Mouse (Mus musculus) bone marrow macrophage, adult 2 months (primary cell): ENCODE measurements around the gene 4930432M17Rik.

Experiments used
- CTCF ChIP-seq: IDR thresholded peaks from 2 replicates; pipeline ENCODE4 v1.5.1; 2012; ENCODE audit warnings: low read depth, mild to moderate bottlenecking, low read length, moderate library complexity
- POLR2A ChIP-seq: IDR thresholded peaks from 2 replicates; pipeline ENCODE4 v1.6.1; 2012; ENCODE audit warnings: mild to moderate bottlenecking, low read depth, low read length, borderline replicate concordance

DNA sequence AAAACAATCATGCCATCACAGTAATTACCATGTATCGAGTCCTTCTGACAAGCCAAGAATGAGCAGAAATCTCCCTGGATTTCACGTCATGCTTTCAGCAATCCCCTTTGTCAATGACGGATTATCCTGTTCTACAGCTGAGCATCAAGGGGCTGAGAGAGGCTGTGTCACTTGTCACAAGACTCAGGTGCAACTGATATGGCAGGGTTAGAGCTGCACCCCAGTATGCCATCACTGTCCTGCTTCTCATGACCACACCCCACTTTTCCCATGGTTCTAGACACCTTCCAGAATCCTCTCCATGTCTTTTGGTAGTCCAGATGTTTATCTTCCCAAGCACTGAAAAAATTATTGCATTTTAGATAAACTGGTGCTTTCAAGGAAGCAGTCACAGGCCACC lies 8.9 kb downstream of the 4930432M17Rik start:
- no peak for TF ChIP-seq POLR2A
- TF ChIP-seq CTCF, result no peak
